Comparison of ENCODE assay signal across 9 mouse cellular contexts in genomic region chr13:20489698-20490417, GRCm38 (mm10).
DNase-seq lines count a peak whose midpoint lies in the region; ATAC-seq and TF ChIP-seq lines count a peak whose summit lies in the region.
"Had no signal": no experiment of that assay in that cellular context is flagged by ENCODE, and none has a peak within 500 bp of the region (broad histone marks: within the 10 kb centered on the region; RNA-seq: fewer than 3 reads in every experiment).

No protein-coding gene starts in this region.

- ATAC-seq in heart, embryonic 12.5 days (ENCODE audit: insufficient number of reproducible peaks, low FRiP score): no peak
- peak; percentile 57; the same call in 1 of the 2 replicates for ATAC-seq in intestine, postnatal 0 days
- 0 out of 2 replicates have a peak, but pooled peaks have one; percentile 64 for ATAC-seq in neural tube, embryonic 13.5 days (ENCODE audit: low read depth)

- H3K36me3 ChIP-seq in heart, embryonic 12.5 days: no peaks in the 10 kb centered on the region
- 0 out of 2 replicates have a peak, but pooled peaks cover 2% of the 10 kb centered on the region for H3K36me3 ChIP-seq in E14TG2a.4 (ENCODE audit: insufficient read depth, low read length)
- no peaks in the 10 kb centered on the region for H3K36me3 ChIP-seq in intestine, postnatal 0 days (ENCODE audit: control insufficient read depth, insufficient read depth)
- H3K36me3 ChIP-seq in neural tube, embryonic 13.5 days: no peaks in the 10 kb centered on the region
- H3K36me3 ChIP-seq: embryonic facial prominence, embryonic 15.5 days had no signal

- no peaks in the 10 kb centered on the region for H3K27me3 ChIP-seq in heart, embryonic 12.5 days (replicated peaks)
- no peaks in the 10 kb centered on the region for H3K27me3 ChIP-seq in E14TG2a.4 (ENCODE audit: insufficient read depth, low read length)
- H3K27me3 ChIP-seq in intestine, postnatal 0 days (replicated peaks; ENCODE audit: control insufficient read depth, insufficient read depth, low read length): no peaks in the 10 kb centered on the region
- no peaks in the 10 kb centered on the region for H3K27me3 ChIP-seq in neural tube, embryonic 13.5 days
- H3K27me3 ChIP-seq: embryonic facial prominence, embryonic 15.5 days had no signal

- 58% methylated on average over 8 of the region's 8 CpGs for WGBS in heart, embryonic 12.5 days
- WGBS in intestine, postnatal 0 days: 49% methylated on average over 8 of the region's 8 CpGs
- 66% methylated on average over 8 of the region's 8 CpGs for WGBS in neural tube, embryonic 13.5 days

- no peak overlapping the region for H3K4me2 ChIP-seq in heart, embryonic 12.5 days
- H3K4me2 ChIP-seq in intestine, postnatal 0 days (replicated peaks; ENCODE audit: low read depth): no peak overlapping the region
- no peak overlapping the region for H3K4me2 ChIP-seq in neural tube, embryonic 13.5 days
- H3K4me2 ChIP-seq: embryonic facial prominence, embryonic 15.5 days had no signal

- H3K4me3 ChIP-seq in heart, embryonic 12.5 days: no peak overlapping the region
- H3K4me3 ChIP-seq in E14TG2a.4 (replicated peaks; ENCODE audit: low read length): no peak overlapping the region
- H3K4me3 ChIP-seq in intestine, postnatal 0 days (ENCODE audit: low read depth, low read length): no peak overlapping the region
- no peak overlapping the region for H3K4me3 ChIP-seq in neural tube, embryonic 13.5 days
- H3K4me3 ChIP-seq: embryonic facial prominence, embryonic 15.5 days had no signal

- no peak overlapping the region for H3K9ac ChIP-seq in heart, embryonic 12.5 days
- no peak overlapping the region for H3K9ac ChIP-seq in intestine, postnatal 0 days (ENCODE audit: low read depth, low read length)
- no peak overlapping the region for H3K9ac ChIP-seq in neural tube, embryonic 13.5 days
- H3K9ac ChIP-seq: embryonic facial prominence, embryonic 15.5 days had no signal

- DNase-seq in heart, adult 8-10 months (ENCODE audit: low spot score): peak; percentile 26
- peak; percentile 62 for DNase-seq in embryo, embryonic 10 days (ENCODE audit: low spot score)
- DNase-seq in left cerebral cortex, postnatal 4 days: no peak
- DNase-seq in testis, postnatal 14 days (ENCODE audit: low spot score): no peak

- H3K27ac ChIP-seq in heart, embryonic 12.5 days (ENCODE audit: poor library complexity, severe bottlenecking): no peak overlapping the region
- H3K27ac ChIP-seq in intestine, postnatal 0 days (ENCODE audit: low read depth, low read length): no peak overlapping the region
- no peak overlapping the region for H3K27ac ChIP-seq in neural tube, embryonic 13.5 days (replicated peaks)
- H3K27ac ChIP-seq: embryonic facial prominence, embryonic 15.5 days had no signal

- peak; percentile 86 for TF ChIP-seq CTCF in E14TG2a.4 (conservative IDR thresholded peaks at IDR 0.05; ENCODE audit: low read length)
- peak; percentile 78 for TF ChIP-seq CTCF in intestine, postnatal 0 days (IDR thresholded peaks at IDR 0.05; ENCODE audit: low read depth)

- 0 out of 2 replicates have a peak, but pooled peaks cover 8% of the 10 kb centered on the region for H3K4me1 ChIP-seq in heart, embryonic 12.5 days (replicated peaks)
- H3K4me1 ChIP-seq in E14TG2a.4 (replicated peaks; ENCODE audit: low read depth, low read length): no peaks in the 10 kb centered on the region
- 0 out of 2 replicates have a peak, but pooled peaks cover 3% of the 10 kb centered on the region for H3K4me1 ChIP-seq in intestine, postnatal 0 days (replicated peaks; ENCODE audit: control insufficient read depth, insufficient read depth, low read length)
- peaks cover 30% of the 10 kb centered on the region for H3K4me1 ChIP-seq in neural tube, embryonic 13.5 days (replicated peaks)
- H3K4me1 ChIP-seq: embryonic facial prominence, embryonic 15.5 days had no signal

- no peaks in the 10 kb centered on the region for H3K9me3 ChIP-seq in heart, embryonic 12.5 days (replicated peaks)
- H3K9me3 ChIP-seq in E14TG2a.4 (ENCODE audit: low read length): peaks cover 33% of the 10 kb centered on the region
- no peaks in the 10 kb centered on the region for H3K9me3 ChIP-seq in intestine, postnatal 0 days (ENCODE audit: control insufficient read depth)
- H3K9me3 ChIP-seq in neural tube, embryonic 13.5 days: no peaks in the 10 kb centered on the region
- H3K9me3 ChIP-seq: embryonic facial prominence, embryonic 15.5 days had no signal

- intact Hi-C loops in left cerebral cortex, postnatal 4 days (cut with DNase I): no loop called here

Comparison
In these comparisons a context has a peak if more than half of its experiments do, and no peak if none do; other contexts are left out.
1. DNase-seq: peak in heart, adult 8-10 months (single experiment) and embryo, embryonic 10 days (single experiment); none in left cerebral cortex, postnatal 4 days (single experiment) and testis, postnatal 14 days (single experiment).